Mouse (Mus musculus): ENCODE results near the gene Ppp1r16b.

Ppp1r16b gene

GRCm38 (mm10) chr2:158768350-158768749 lies 103.2 kb downstream of the Ppp1r16b start:
- DNase-seq (ENCODE audit: low read depth, low spot score) = peak; percentile 80

- DNase-seq (ENCODE audit: low read depth, low spot score) = no peak
These were observed 103.6 kb downstream of the Ppp1r16b start for GRCm38 (mm10) chr2:158768771-158769170.

- no peak for DNase-seq (ENCODE audit: low read depth, low spot score)
These were observed 105.0 kb downstream of the Ppp1r16b start for GRCm38 (mm10) chr2:158770126-158770757.

- no peak for DNase-seq (ENCODE audit: low read depth, low spot score)
These were observed 106.0 kb downstream of the Ppp1r16b start for GRCm38 (mm10) chr2:158771066-158771763.

GRCm38 (mm10) chr2:158772808-158773207 lies 107.6 kb downstream of the Ppp1r16b start:
- DNase-seq (ENCODE audit: low read depth, low spot score) = no peak

- DNase-seq (ENCODE audit: low read depth, low spot score) = no peak
These were observed 109.7 kb downstream of the Ppp1r16b start for GRCm38 (mm10) chr2:158774886-158775285.

- no peak for DNase-seq (ENCODE audit: low read depth, low spot score)
These were observed 111.5 kb downstream of the Ppp1r16b start for GRCm38 (mm10) chr2:158776716-158777115.

- no peak for DNase-seq (ENCODE audit: low read depth, low spot score)
These were observed 112.3 kb downstream of the Ppp1r16b start for GRCm38 (mm10) chr2:158777490-158777889.

GRCm38 (mm10) chr2:158778349-158778748 lies 113.2 kb downstream of the Ppp1r16b start:
- no peak for DNase-seq (ENCODE audit: low read depth, low spot score)

GRCm38 (mm10) chr2:158781126-158781525 lies 115.9 kb downstream of the Ppp1r16b start:
- DNase-seq (ENCODE audit: low read depth, low spot score) = no peak

GRCm38 (mm10) chr2:158786927-158787795 lies 122.0 kb downstream of the Ppp1r16b start:
- DNase-seq (ENCODE audit: low read depth, low spot score) = no peak

- peak; percentile 98 for DNase-seq (ENCODE audit: low read depth, low spot score)
These were observed 129.4 kb downstream of the Ppp1r16b start, which contains the start of gene Dhx35 for GRCm38 (mm10) chr2:158794494-158795004. Dhx35 (plus strand) TSS chr2:158794807.

GRCm38 (mm10) chr2:158795043-158795442 lies 129.8 kb downstream of the Ppp1r16b start:
- DNase-seq (ENCODE audit: low read depth, low spot score) = no peak

GRCm38 (mm10) chr2:158795875-158796274 lies 130.7 kb downstream of the Ppp1r16b start:
- DNase-seq (ENCODE audit: low read depth, low spot score) = no peak

- no peak for DNase-seq (ENCODE audit: low read depth, low spot score)
These were observed 134.1 kb downstream of the Ppp1r16b start for GRCm38 (mm10) chr2:158799328-158799727.

GRCm38 (mm10) chr2:158800788-158801187 lies 135.6 kb downstream of the Ppp1r16b start:
- DNase-seq (ENCODE audit: low read depth, low spot score) = no peak

GRCm38 (mm10) chr2:158803575-158803974 lies 138.4 kb downstream of the Ppp1r16b start:
- peak; percentile 28 for DNase-seq (ENCODE audit: low read depth, low spot score)

GRCm38 (mm10) chr2:158815686-158816085 lies 150.5 kb downstream of the Ppp1r16b start:
- DNase-seq (ENCODE audit: low read depth, low spot score) = peak; percentile 22
